Comparison of ENCODE assay signal across 8 mouse cellular contexts in genomic region chr16:90709711-90710289, GRCm38 (mm10). TPM values are rescaled to one million over a fixed set of nuclear protein-coding genes. Genes with fewer than 3 reads are reported as not detected.
DNase-seq lines count a peak whose midpoint lies in the region; ATAC-seq and TF ChIP-seq lines count a peak whose summit lies in the region.

No protein-coding gene starts in this region.

- no peak for TF ChIP-seq CTCF in gastrocnemius, adult 2 months (IDR thresholded peaks at IDR 0.05)

- no peak for ATAC-seq in lung, embryonic 15.5 days (ENCODE audit: borderline replicate concordance, extremely low read depth, low FRiP score, low TSS enrichment)

- peak overlapping the region; percentile 30 for H3K4me3 ChIP-seq in gastrocnemius, adult 2 months
- no peak overlapping the region for H3K4me3 ChIP-seq in lung, embryonic 15.5 days

- H3K27me3 ChIP-seq in lung, embryonic 15.5 days: peaks cover 12% of the 10 kb centered on the region; the same call in 1 of the 2 replicates

- intact Hi-C loops in gastrocnemius, adult 2 months (cut with DNase I): no loop called here

- H3K9ac ChIP-seq in lung, embryonic 15.5 days: no peak overlapping the region

- 19% methylated on average over 17 of the region's 17 CpGs for WGBS in lung, embryonic 15.5 days

- H3K4me1 ChIP-seq in lung, embryonic 15.5 days: peaks cover 62% of the 10 kb centered on the region

- H3K4me2 ChIP-seq in lung, embryonic 15.5 days: peak overlapping the region; percentile 34

- H3K27ac ChIP-seq in gastrocnemius, adult 2 months: no peak overlapping the region
- peak overlapping the region; percentile 16; the same call in 1 of the 2 replicates for H3K27ac ChIP-seq in lung, embryonic 15.5 days

- H3K9me3 ChIP-seq in lung, embryonic 15.5 days: no peaks in the 10 kb centered on the region

- H3K36me3 ChIP-seq in lung, embryonic 15.5 days: no peaks in the 10 kb centered on the region

- peak; percentile 52 for DNase-seq in gastrocnemius, adult 2 months
- DNase-seq in gastrocnemius, adult 18-20 months (ENCODE audit: low spot score): no peak
- peak; percentile 79 to 80 for DNase-seq in cerebellum, postnatal 36 days
- DNase-seq in heart, adult 8-10 months (ENCODE audit: low spot score): peak; percentile 62
- peak; percentile 50 for DNase-seq in kidney, postnatal 10 days
- peak; percentile 87 for DNase-seq in right cerebral cortex, adult 18-20 months
- DNase-seq in spleen, adult 18-20 months: no peak

RNA-seq across cellular contexts. Expression of gene Mis18a, which starts 17.4 kb away (rescaled TPM):
- under 1 TPM; 0.61 to 0.66 TPM for total RNA-seq in gastrocnemius, adult 2 months (2021)
- under 1 TPM; 0.68 to 1.00 TPM for total RNA-seq in gastrocnemius, adult 18-20 months (2021)
- 1 to 10 TPM; 2.1 to 3.7 (median 2.8) TPM for total RNA-seq in heart, adult 8-10 months (2022)
- polyA plus RNA-seq in lung, embryonic 15.5 days (2015; fragmentation: Nextera tagmentation; extraction: Ambion mirVana): 86.4 and 87.3 TPM in 2 replicates

RNA-seq across cellular contexts. Expression of gene Mrap, which starts 28.2 kb away (rescaled TPM):
- total RNA-seq in gastrocnemius, adult 2 months (2021): under 1 TPM in 1 of 2 experiments, not detected in 1; 0.84 TPM
- 1 to 10 TPM; 1.0 to 1.7 TPM for total RNA-seq in gastrocnemius, adult 18-20 months (2021)
- 10 to 100 TPM; 13.4 to 20.0 (median 13.6) TPM for total RNA-seq in heart, adult 8-10 months (2022)
- polyA plus RNA-seq in lung, embryonic 15.5 days (2015; fragmentation: Nextera tagmentation; extraction: Ambion mirVana): 2.1 and 2.2 TPM in 2 replicates

Comparison
In these comparisons a context has a peak if more than half of its experiments do, and no peak if none do; other contexts are left out.
1. DNase-seq: peak in gastrocnemius, adult 2 months (single experiment), cerebellum, postnatal 36 days (2 of 2), heart, adult 8-10 months (single experiment), kidney, postnatal 10 days (single experiment) and right cerebral cortex, adult 18-20 months (single experiment); none in gastrocnemius, adult 18-20 months (single experiment) and spleen, adult 18-20 months (0 of 2).
2. RNA of gene Mrap, which starts 28.2 kb away (total RNA-seq): 13.4 to 20.0 TPM in heart, adult 8-10 months; 1.0 to 1.7 TPM in gastrocnemius, adult 18-20 months and 0.84 TPM in gastrocnemius, adult 2 months; every median in the first group is over 4 times any median in the second.